Mouse (Mus musculus) left cerebral cortex, postnatal 14 days (tissue): ENCODE results near the gene Gm3233. TPM values are rescaled to one million over a fixed set of nuclear protein-coding genes. Genes with fewer than 3 reads are reported as not detected.
"Not testable (repeated sequence)": the region's sequence is repeated elsewhere in the genome, so short reads cannot be mapped to it uniquely, and the experiment has no call there.

ENCODE experiments used
- DNase-seq, 2 experiments: peaks; one replicate each; pipeline ENCODE4 v3.0.0; 2021 to 2022; ENCODE audit warnings: low spot score in 2 of 2, mixed read lengths in 1 of 2
- intact Hi-C: fragments of 180-260 bp; cut with DNase I; formaldehyde crosslinking; loops from one replicate; pipeline ENCODE4 v1.15.1; 2025
- long read RNA-seq, 2 experiments: library from polyadenylated mRNA; stranded (forward); transcript quantifications; one replicate each; pipeline ENCODE4 v2.0.0; 2021
- total RNA-seq, 2 experiments: library from RNA; stranded (reverse); gene quantifications; 2 replicates each; pipeline ENCODE4 v1.2.3; 2021

Gene Gm3233
- total RNA-seq, result not detected
- long read RNA-seq, experiment 1, result 0 reads
- long read RNA-seq, experiment 2, result 0 reads

GRCm38 (mm10) chr10:77759582-77759981 lies at the start of gene Gm3233:
Gene Gm3233, minus strand, starts transcription at chr10:77759682.
- intact Hi-C loops, DNase-seq: not testable (repeated sequence)

- DNase-seq, result no peak
- intact Hi-C loops, result no loop called here
Observed at GRCm38 (mm10) chr10:77804095-77804494, 44.6 kb upstream of the Gm3233 start.

DNA sequence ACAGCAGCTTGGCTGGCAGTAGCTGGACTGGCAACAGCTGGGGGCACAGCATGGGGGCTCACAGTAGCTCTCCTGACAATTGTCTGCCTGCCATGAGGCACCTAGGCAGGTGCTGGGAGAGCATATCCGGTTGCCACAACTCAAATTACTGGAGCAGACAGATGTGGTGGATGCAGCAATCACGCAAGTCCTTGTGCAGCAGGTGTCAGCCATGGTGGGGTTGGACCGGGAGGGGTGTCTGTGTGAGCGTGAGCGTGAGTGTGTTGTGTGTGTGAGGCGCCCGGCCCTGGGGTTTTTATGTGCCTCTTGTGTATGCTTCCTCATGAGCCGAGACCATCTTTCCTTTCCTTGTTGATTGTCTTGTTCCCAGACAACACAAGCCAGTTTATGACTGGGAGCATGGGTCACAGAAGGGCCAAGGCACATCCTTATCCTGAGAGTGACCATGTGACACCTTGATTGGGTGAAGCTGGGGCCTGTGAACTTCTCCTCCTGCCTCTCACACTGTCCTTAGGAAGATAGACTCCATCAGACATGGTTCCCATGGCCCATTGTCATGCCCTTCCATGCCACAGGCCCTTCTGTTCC lies 39.5 kb upstream of the Gm3233 start, which contains the start of gene Gm19668:
Gm19668 (minus strand) TSS at position 213 of the 588 bp plus-strand sequence.
- intact Hi-C loops, result no loop called here
- DNase-seq, result no peak

GRCm38 (mm10) chr10:77798164-77798920 lies 38.9 kb upstream of the Gm3233 start:
- intact Hi-C loops, DNase-seq: not testable (repeated sequence)

DNA sequence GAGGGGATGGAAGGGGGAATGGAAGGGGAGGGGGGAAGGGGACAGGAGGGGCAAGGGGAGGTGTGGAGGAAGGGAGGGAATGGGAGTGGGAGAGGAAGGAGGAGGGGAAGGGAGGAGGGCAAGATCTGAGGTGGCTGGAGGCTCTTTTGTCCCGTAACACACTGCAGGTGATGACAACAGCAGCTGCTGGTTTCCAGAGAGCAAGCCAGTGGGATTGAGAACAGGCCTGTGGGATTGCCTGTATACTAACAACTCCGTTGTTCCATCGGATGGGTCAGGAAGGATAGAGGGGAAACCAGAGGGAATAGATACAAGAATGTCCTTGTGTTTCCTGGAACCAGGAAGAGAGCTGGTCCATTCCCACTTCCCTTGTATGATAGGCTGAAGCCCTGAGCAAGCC lies 38.2 kb upstream of the Gm3233 start:
- intact Hi-C loops, result no loop called here
- DNase-seq, result no peak

- no peak for DNase-seq
- intact Hi-C loops, result no loop called here
Observed at GRCm38 (mm10) chr10:77794976-77795375, 35.5 kb upstream of the Gm3233 start, which contains the start of gene Gm9639. Gene Gm9639, minus strand, starts transcription at chr10:77795076.

GRCm38 (mm10) chr10:77788621-77789020 lies 29.1 kb upstream of the Gm3233 start:
- no peak for DNase-seq
- intact Hi-C loops, result no loop called here

DNA sequence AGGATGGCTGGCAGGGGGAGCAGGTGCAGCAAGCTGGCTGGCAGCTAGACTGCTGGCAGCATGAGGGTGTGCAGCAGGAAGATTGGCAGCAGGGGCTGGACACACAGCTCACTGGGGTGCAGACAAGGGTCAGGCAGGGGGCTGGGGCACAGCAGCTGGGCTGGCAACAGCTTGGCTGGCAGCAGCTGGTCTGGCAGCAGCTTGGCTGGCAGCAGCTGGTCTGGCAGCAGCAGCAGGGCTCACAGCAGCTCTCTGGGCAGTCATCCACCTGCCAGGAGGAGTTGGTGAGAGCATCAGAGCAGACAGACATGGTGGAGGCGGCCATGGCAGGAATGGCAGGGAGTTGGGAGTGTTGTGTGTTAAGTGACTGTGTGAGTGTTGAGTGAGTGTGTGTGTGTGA lies 28.4 kb upstream of the Gm3233 start, which contains the start of gene Gm7137:
Gm7137 (minus strand) TSS at position 325 of the 400 bp plus-strand sequence.
- DNase-seq, intact Hi-C loops: not testable (repeated sequence)

DNA sequence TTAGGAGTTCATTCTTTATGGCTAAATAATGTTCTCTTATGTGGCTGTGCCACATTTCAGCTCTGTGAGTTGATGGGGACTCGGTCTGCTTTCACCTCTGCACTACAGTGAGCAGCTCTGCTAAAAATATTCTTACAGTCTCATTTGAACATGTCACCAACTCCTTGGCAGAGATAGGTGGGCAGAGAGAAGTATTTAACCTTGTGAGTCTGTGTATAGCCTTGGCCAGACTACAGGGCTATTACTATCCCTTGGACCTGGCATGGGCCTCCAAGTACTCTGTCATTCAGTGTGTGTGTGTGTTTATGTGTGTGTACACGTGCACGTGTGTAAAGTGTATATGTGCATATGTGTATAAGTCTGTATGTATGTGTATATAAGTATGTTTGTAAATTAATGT lies 23.9 kb upstream of the Gm3233 start:
- DNase-seq, intact Hi-C loops: not testable (repeated sequence)

DNA sequence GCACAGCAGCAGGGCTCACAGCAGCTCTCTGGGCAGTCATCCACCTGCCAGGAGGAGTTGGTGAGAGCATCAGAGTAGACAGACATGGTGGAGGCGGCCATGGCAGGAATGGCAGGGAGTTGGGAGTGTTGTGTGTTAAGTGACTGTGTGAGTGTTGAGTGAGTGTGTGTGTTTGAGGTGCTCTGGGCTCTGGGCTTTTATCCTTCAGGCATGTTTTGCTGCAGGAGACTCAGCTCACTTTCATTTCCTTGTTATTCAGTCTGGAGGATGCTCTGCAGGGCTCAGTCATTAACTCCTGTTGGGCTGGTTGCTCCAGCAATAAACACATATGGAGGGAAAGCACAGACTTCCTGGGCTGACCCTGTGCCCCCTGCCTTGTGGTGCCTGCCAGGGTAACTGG lies 23.0 kb upstream of the Gm3233 start, which contains the start of gene Gm3250:
Gm3250 (minus strand) TSS at position 101 of the 400 bp plus-strand sequence.
- intact Hi-C loops, DNase-seq: not testable (repeated sequence)

DNA sequence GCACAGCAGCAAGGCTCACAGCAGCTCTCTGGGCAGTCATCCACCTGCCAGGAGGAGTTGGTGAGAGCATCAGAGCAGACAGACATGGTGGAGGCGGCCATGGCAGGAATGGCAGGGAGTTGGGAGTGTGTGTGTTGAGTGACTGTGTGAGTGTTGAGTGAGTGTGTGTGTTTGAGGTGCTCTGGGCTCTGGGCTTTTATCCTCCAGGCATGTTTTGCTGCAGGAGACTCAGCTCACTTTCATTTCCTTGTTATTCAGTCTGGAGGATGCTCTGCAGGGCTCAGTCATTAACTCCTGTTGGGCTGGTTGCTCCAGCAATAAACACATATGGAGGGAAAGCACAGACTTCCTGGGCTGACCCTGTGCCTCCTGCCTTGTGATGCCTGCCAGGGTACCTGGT lies 17.4 kb upstream of the Gm3233 start, which contains the start of gene Gm7138:
Gm7138 (minus strand) TSS at position 101 of the 400 bp plus-strand sequence.
- DNase-seq, intact Hi-C loops: not testable (repeated sequence)

DNA sequence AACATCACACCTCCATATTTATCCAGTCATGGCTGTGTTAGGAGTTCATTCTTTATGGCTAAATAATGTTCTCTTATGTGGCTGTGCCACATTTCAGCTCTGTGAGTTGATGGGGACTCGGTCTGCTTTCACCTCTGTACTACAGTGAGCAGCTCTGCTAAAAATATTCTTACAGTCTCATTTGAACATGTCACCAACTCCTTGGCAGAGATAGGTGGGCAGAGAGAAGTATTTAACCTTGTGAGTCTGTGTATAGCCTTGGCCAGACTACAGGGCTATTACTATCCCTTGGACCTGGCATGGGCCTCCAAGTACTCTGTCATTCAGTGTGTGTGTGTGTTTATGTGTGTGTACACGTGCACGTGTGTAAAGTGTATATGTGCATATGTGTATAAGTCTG lies 12.7 kb upstream of the Gm3233 start:
- DNase-seq, result not testable (repeated sequence)

GRCm38 (mm10) chr10:77771225-77771624 lies 11.7 kb upstream of the Gm3233 start, which contains the start of gene Gm3238:
Gene Gm3238, minus strand, starts transcription at chr10:77771325.
- intact Hi-C loops, result not testable (repeated sequence)

More for the DNA sequence above, 12.7 kb upstream of the Gm3233 start:
- intact Hi-C loops, result not testable (repeated sequence)

GRCm38 (mm10) chr10:77769727-77770126 lies 10.2 kb upstream of the Gm3233 start:
- DNase-seq, result no peak
- intact Hi-C loops, result no loop called here

More at GRCm38 (mm10) chr10:77771225-77771624, 11.7 kb upstream of the Gm3233 start, which contains the start of gene Gm3238:
- not testable (repeated sequence) for DNase-seq

- intact Hi-C loops, result no loop called here
Observed at GRCm38 (mm10) chr10:77753448-77753847, 6.0 kb downstream of the Gm3233 start.

DNA sequence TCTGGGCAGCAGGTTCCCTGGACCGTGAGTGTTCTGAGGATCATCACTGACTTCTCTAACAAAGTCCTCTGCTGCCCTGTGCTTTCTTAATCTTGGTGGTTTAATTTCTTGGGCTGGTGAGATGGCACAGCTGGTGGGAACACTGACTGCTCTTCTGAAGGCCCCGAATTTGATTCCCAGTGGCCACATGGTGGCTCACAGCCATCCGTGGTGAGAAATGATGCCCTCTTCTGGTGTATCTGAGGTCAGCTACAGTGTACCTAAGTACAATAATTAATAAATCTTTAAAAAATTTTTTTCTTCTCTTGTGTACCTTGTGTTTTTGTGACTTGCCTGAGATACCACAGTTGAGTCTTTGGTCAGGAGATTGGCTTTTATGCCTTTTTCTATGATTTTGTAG lies 7.2 kb downstream of the Gm3233 start:
- DNase-seq, intact Hi-C loops: not testable (repeated sequence)

More at GRCm38 (mm10) chr10:77753448-77753847, 6.0 kb downstream of the Gm3233 start:
- DNase-seq, result no peak

- DNase-seq, intact Hi-C loops: not testable (repeated sequence)
Observed at GRCm38 (mm10) chr10:77751254-77751653, 8.2 kb downstream of the Gm3233 start, which contains the start of gene Gm9736. Gene Gm9736, minus strand, starts transcription at chr10:77751354.

DNA sequence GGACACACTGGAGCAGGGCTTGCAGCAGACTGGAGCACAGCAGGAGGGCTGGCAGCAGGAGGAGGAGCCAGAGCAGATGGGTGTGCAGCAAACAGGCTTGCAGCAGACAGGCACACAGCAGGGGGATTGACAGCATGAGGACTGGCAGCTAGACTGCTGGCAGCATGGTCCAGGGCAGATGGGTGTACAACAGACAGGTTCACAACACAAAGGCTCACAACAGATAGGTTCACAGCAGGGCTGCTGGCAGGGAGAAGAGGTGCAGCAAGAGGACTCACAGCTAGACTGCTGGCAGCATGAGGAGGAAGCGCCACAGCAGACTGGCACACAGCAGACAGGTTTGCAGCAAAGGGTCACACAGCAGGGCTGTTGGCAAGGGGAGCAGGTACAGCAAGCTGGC lies 8.8 kb downstream of the Gm3233 start:
- intact Hi-C loops, DNase-seq: not testable (repeated sequence)

DNA sequence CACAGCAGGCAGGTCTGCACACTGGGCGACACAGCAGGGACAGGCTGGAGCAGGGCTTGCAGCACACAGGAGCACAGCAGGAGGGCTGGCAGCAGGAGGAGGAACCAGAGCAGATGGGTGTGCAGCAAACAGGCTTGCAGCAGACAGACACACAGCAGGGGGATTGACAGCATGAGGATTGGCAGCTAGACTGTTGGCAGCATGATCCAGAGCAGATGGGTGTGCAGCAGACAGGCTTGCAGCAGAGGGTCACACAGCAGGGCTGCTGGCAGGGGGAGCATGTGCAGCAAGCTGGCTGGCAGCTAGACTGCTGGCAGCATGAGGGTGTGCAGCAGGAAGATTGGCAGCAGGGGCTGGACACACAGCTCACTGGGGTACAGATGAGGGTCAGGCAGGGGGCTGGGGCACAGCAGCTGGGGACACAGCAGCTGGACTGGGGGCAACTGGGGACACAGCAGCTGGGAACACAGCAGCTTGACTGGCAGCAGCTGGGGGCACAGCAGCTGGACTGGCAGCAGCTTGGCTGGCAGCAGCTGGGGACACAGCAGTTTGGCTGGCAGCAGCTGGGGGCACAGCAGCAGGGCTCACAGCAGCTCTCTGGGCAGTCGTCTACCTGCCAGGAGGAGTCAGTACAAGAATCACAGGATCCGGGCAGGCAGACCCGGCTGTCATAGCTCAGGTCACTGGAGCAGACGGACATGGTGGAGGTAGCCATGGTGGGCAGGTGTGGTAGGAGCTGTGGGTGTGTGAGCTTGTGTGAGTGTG lies 17.4 kb downstream of the Gm3233 start, which contains the start of gene Gm18596:
Gm18596 (minus strand) TSS at position 715 of the 765 bp plus-strand sequence.
- DNase-seq, intact Hi-C loops: not testable (repeated sequence)
